Mouse (Mus musculus) layer of hippocampus, adult 8-10 months (tissue): ENCODE results near the gene Kbtbd4. TPM values are rescaled to one million over a fixed set of nuclear protein-coding genes. Genes with fewer than 3 reads are reported as not detected.

Experiments used
- DNase-seq, 2 experiments: peaks; one replicate each; pipeline ENCODE4 v3.0.0; 2022; ENCODE audit warnings: low spot score in 2 of 2
- total RNA-seq, 4 experiments: library from RNA; stranded (reverse); gene quantifications; 2 replicates each; pipeline ENCODE4 v1.2.4; 2022

The Kbtbd4 gene
- total RNA-seq, 4 experiments from 2014 or later = 32.5 to 45.7 (median 34.0) TPM

- no peak for DNase-seq
Measured at GRCm38 (mm10) chr2:90956053-90956452, 51.5 kb downstream of the Kbtbd4 start.

GRCm38 (mm10) chr2:90958856-90959255, 54.3 kb downstream of the Kbtbd4 start:
- DNase-seq = no peak

GRCm38 (mm10) chr2:90960012-90960411, 55.5 kb downstream of the Kbtbd4 start:
- DNase-seq = no peak

Other genes starting within 250 kb of the Kbtbd4 start
- 10 to 100 TPM; 17.8 to 27.1 (median 22.5) TPM for gene Nup160, start 227.5 kb upstream of the Kbtbd4 start, total RNA-seq
- 10 to 100 TPM; 57.8 to 83.0 (median 62.5) TPM for gene Fnbp4, start 159.4 kb upstream of the Kbtbd4 start, total RNA-seq
- 1 to 10 TPM; 1.1 to 2.0 (median 1.5) TPM for gene Agbl2, start 122.0 kb upstream of the Kbtbd4 start, total RNA-seq
- 100 to 1,000 TPM; 115 to 131 (median 120) TPM for gene Mtch2, start 57.6 kb upstream of the Kbtbd4 start, total RNA-seq
- gene C1qtnf4, start 18.9 kb upstream of the Kbtbd4 start, total RNA-seq = 100 to 1,000 TPM; 162 to 176 (median 166) TPM
- gene Ndufs3, start 87 bp downstream of the Kbtbd4 start, total RNA-seq = 100 to 1,000 TPM; 234 to 266 (median 248) TPM
- 100 to 1,000 TPM; 119 to 137 (median 132) TPM for gene Celf1, start 35.6 kb downstream of the Kbtbd4 start, total RNA-seq
- gene Rapsn, start 130.9 kb downstream of the Kbtbd4 start, total RNA-seq = under 1 TPM in 2 of 4 experiments, not detected in 2; 0.36 to 0.47 TPM
- 100 to 1,000 TPM; 180 to 209 (median 206) TPM for gene Psmc3, start 149.3 kb downstream of the Kbtbd4 start, total RNA-seq
- 10 to 100 TPM; 28.7 to 40.0 (median 33.1) TPM for gene Slc39a13, start 165.7 kb downstream of the Kbtbd4 start, total RNA-seq
- gene Spi1, start 177.7 kb downstream of the Kbtbd4 start, total RNA-seq = 10 to 100 TPM in 2 of 4 experiments, 1 to 10 TPM in 2; 3.8 to 17.2 (median 9.7) TPM
- under 1 TPM; 0.09 to 0.22 (median 0.16) TPM for gene Mybpc3, start 213.4 kb downstream of the Kbtbd4 start, total RNA-seq